Mouse (Mus musculus) limb, embryonic 11.5 days (tissue): Measurements from ENCODE around the gene Mtmr11. TPM values are rescaled to one million over a fixed set of nuclear protein-coding genes. Genes with fewer than 3 reads are reported as not detected.

Experiments used
- ATAC-seq: fragments of 200-750 bp; cut with Nextera tagmentation; 2 replicates; pipeline ENCODE4 v1.8.0; 2017; ENCODE audit warnings: low read depth; ENCODE audit not compliant: insufficient number of reproducible peaks, low FRiP score, low TSS enrichment
- DNase-seq: peaks from one replicate; pipeline ENCODE4 v3.0.0-alpha.2; 2015; ENCODE audit warnings: low spot score
- H3K27ac ChIP-seq: fragments of 300-500 bp; sonication (generic); replicated peaks from 2 replicates; pipeline ENCODE4 v1.5.1; 2014; ENCODE audit warnings: low read depth, mild to moderate bottlenecking, low read length
- H3K27me3 ChIP-seq: fragments of 300-500 bp; sonication (generic); 2 replicates; pipeline ENCODE4 v1.6.1; 2014; ENCODE audit warnings: mild to moderate bottlenecking, low read length, mixed read lengths; ENCODE audit not compliant: control insufficient read depth, insufficient read depth
- H3K36me3 ChIP-seq: fragments of 300-500 bp; sonication (generic); 2 replicates; pipeline ENCODE4 v1.6.1; 2014; ENCODE audit warnings: mild to moderate bottlenecking, low read length, moderate library complexity, mixed read lengths; ENCODE audit not compliant: control insufficient read depth, insufficient read depth
- H3K4me1 ChIP-seq: fragments of 300-500 bp; sonication (generic); 2 replicates; pipeline ENCODE4 v1.6.1; 2014; ENCODE audit warnings: low read length, mixed read lengths; ENCODE audit not compliant: control insufficient read depth, insufficient read depth
- H3K4me2 ChIP-seq: fragments of 300-500 bp; sonication (generic); 2 replicates; pipeline ENCODE4 v1.6.1; 2014; ENCODE audit warnings: low read depth, mild to moderate bottlenecking, moderate library complexity; ENCODE audit not compliant: severe bottlenecking
- H3K4me3 ChIP-seq: fragments of 300-500 bp; sonication (generic); 2 replicates; pipeline ENCODE4 v1.5.1; 2014; ENCODE audit warnings: low read depth, low read length
- H3K9ac ChIP-seq: fragments of 300-500 bp; sonication (generic); 2 replicates; pipeline ENCODE4 v1.6.1; 2014; ENCODE audit warnings: mild to moderate bottlenecking, low read length
- H3K9me3 ChIP-seq: fragments of 300-500 bp; sonication (generic); 2 replicates; pipeline ENCODE4 v1.6.1; 2016; ENCODE audit warnings: low read length; ENCODE audit not compliant: control insufficient read depth
- WGBS: fragments of 180-500 bp; shearing (Covaris S2); extraction: QIAGEN DNeasy Blood & Tissue Kit; methylation state at CpG from one replicate; pipeline ENCODE4 v1.1.7; 2014; 5-methylcytosine and 5-hydroxymethylcytosine counted together
- polyA plus RNA-seq: library from polyadenylated mRNA; unstranded; fragments of >200 nt; fragmentation: Nextera tagmentation; extraction: Ambion mirVana; gene quantifications from 2 replicates; pipeline ENCODE4 v1.2.1, GENCODE M21; 2014

The Mtmr11 gene
- polyA plus RNA-seq, 1 experiment from 2014 or later: 22.7 TPM

- 82% methylated on average over 3 of the region's 3 CpGs for WGBS
- H3K4me1 ChIP-seq: no peaks in the 10 kb centered on the region
- no peak for ATAC-seq
These were observed 26.8 kb upstream of the Mtmr11 start for GRCm38 (mm10) chr3:96135011-96135410.

GRCm38 (mm10) chr3:96147950-96148349 is 13.9 kb upstream of the Mtmr11 start:
- Histone ChIP-seq H3K9ac (no peak overlapping the region), H3K27ac (no peak overlapping the region), H3K4me3 (no peak overlapping the region), H3K4me2 (no peak overlapping the region), H3K9me3 (no peaks in the 10 kb centered on the region), H3K4me1 (no peaks in the 10 kb centered on the region), H3K36me3 (peaks cover 3% of the 10 kb centered on the region; the same call in 1 of the 2 replicates), H3K27me3 (no peaks in the 10 kb centered on the region)
- 29% methylated on average over 5 of the region's 5 CpGs for WGBS
- ATAC-seq: no peak
- DNase-seq: peak; percentile 42

More at GRCm38 (mm10) chr3:96135011-96135410, 26.8 kb upstream of the Mtmr11 start:
- H3K9me3 ChIP-seq: no peaks in the 10 kb centered on the region
- H3K4me2 ChIP-seq: no peak overlapping the region
- DNase-seq: no peak
- no peaks in the 10 kb centered on the region for H3K36me3 ChIP-seq
- no peaks in the 10 kb centered on the region for H3K27me3 ChIP-seq
- no peak overlapping the region for H3K9ac ChIP-seq
- no peak overlapping the region for H3K27ac ChIP-seq
- no peak overlapping the region for H3K4me3 ChIP-seq

DNA sequence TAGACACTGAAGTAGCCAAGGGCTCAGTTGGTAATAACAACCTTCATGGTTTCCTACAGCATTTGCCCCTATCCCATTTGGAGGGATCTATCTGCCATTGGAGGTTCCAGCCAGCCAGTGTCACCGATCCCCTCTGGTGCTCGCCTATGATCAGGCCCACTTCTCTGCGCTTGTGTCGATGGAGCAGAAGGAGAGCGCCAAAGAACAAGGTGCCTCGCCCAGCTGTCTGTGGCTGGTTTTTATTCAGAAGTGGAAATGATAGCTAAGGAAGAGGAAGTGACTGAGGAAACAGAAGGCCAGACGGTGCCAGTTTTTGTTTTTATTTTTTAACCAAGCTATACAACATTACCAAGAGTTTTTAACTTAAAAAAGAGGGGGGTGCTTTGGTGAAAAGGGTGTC is 10.0 kb upstream of the Mtmr11 start:
- no peak for ATAC-seq

DNA sequence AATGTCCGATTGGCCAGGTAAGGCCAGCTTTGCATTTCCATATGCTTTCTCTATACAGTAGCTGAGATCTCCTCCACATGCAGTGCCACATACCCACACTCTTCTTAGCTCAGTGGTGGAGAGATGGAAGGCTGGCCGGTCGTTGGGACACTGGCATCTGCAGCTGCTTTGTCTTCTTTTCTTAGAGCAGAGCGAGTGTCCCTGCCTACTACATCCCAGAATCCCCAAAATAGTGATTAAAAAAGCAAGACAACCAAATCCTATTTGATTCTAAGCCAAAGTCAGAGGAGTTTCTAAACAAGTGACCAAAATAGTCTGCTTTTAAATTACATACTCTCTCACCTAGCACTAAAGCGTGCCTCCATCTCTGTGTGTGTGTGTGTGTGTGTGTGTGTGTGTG is 9.2 kb upstream of the Mtmr11 start:
- Histone ChIP-seq H3K27me3 (no peaks in the 10 kb centered on the region), H3K36me3 (peaks cover 14% of the 10 kb centered on the region; the same call in 1 of the 2 replicates), H3K9me3 (no peaks in the 10 kb centered on the region), H3K4me2 (no peak overlapping the region), H3K4me1 (no peaks in the 10 kb centered on the region), H3K9ac (no peak overlapping the region), H3K27ac (no peak overlapping the region), H3K4me3 (no peak overlapping the region)
- WGBS: 96% methylated on average over 5 of the region's 5 CpGs
- ATAC-seq: no peak
- DNase-seq: no peak

More for the DNA sequence above, 10.0 kb upstream of the Mtmr11 start:
- H3K4me2 ChIP-seq: no peak overlapping the region
- H3K4me1 ChIP-seq: no peaks in the 10 kb centered on the region
- no peak for DNase-seq
- no peaks in the 10 kb centered on the region for H3K9me3 ChIP-seq
- no peaks in the 10 kb centered on the region for H3K27me3 ChIP-seq
- no peak overlapping the region for H3K27ac ChIP-seq
- no peak overlapping the region for H3K4me3 ChIP-seq
- H3K36me3 ChIP-seq: peaks cover 14% of the 10 kb centered on the region; the same call in 1 of the 2 replicates
- no peak overlapping the region for H3K9ac ChIP-seq
- WGBS: 91% methylated on average over 7 of the region's 7 CpGs

GRCm38 (mm10) chr3:96155501-96155900 is 6.3 kb upstream of the Mtmr11 start:
- peaks cover 14% of the 10 kb centered on the region; the same call in 1 of the 2 replicates for H3K36me3 ChIP-seq
- ATAC-seq: no peak
- peaks cover 6% of the 10 kb centered on the region; the same call in 1 of the 2 replicates for H3K4me1 ChIP-seq
- H3K27me3 ChIP-seq: no peaks in the 10 kb centered on the region
- H3K9ac ChIP-seq: no peak overlapping the region
- H3K4me2 ChIP-seq: no peak overlapping the region
- no peaks in the 10 kb centered on the region for H3K9me3 ChIP-seq
- no peak for DNase-seq
- 81% methylated on average over 8 of the region's 8 CpGs for WGBS
- no peak overlapping the region for H3K4me3 ChIP-seq
- H3K27ac ChIP-seq: no peak overlapping the region

GRCm38 (mm10) chr3:96159820-96160219 is 2.0 kb upstream of the Mtmr11 start:
- Histone ChIP-seq H3K27ac (peak overlapping the region; percentile 72; the same call in 1 of the 2 replicates), H3K36me3 (peaks cover 5% of the 10 kb centered on the region; the same call in 1 of the 2 replicates), H3K9me3 (no peaks in the 10 kb centered on the region), H3K4me3 (no peak overlapping the region), H3K4me1 (peaks cover 12% of the 10 kb centered on the region; the same call in 1 of the 2 replicates), H3K4me2 (no peak overlapping the region), H3K27me3 (no peaks in the 10 kb centered on the region), H3K9ac (no peak overlapping the region)
- WGBS: 83% methylated on average over 4 of the region's 4 CpGs
- ATAC-seq: no peak
- DNase-seq: no peak

- ATAC-seq (no peak), DNase-seq (peak; percentile 30)
- Histone ChIP-seq H3K4me2 (peak overlapping the region; percentile 26), H3K27me3 (no peaks in the 10 kb centered on the region), H3K9ac (peak overlapping the region; percentile 19; the same call in 1 of the 2 replicates), H3K36me3 (0 out of 2 replicates have a peak, but pooled peaks cover 5% of the 10 kb centered on the region), H3K9me3 (no peaks in the 10 kb centered on the region), H3K27ac (peak overlapping the region; percentile 72), H3K4me1 (peaks cover 12% of the 10 kb centered on the region; the same call in 1 of the 2 replicates), H3K4me3 (no peak overlapping the region)
- 52% methylated on average over 4 of the region's 4 CpGs for WGBS
These were observed 1.5 kb upstream of the Mtmr11 start for GRCm38 (mm10) chr3:96160222-96160802.

GRCm38 (mm10) chr3:96160803-96161516 is 844 bp upstream of the Mtmr11 start:
- 0 out of 2 replicates have a peak, but pooled peaks cover 2% of the 10 kb centered on the region for H3K36me3 ChIP-seq
- H3K4me1 ChIP-seq: peaks cover 12% of the 10 kb centered on the region; the same call in 1 of the 2 replicates
- ATAC-seq (peak; percentile 77), DNase-seq (peak; percentile 76)
- no peaks in the 10 kb centered on the region for H3K9me3 ChIP-seq
- no peaks in the 10 kb centered on the region for H3K27me3 ChIP-seq
- 1% methylated on average over 12 of the region's 12 CpGs for WGBS
- peak overlapping the region; percentile 2; the same call in 1 of the 2 replicates for H3K9ac ChIP-seq
- peak overlapping the region; percentile 72 for H3K27ac ChIP-seq
- H3K4me2 ChIP-seq: peak overlapping the region; percentile 73
- H3K4me3 ChIP-seq: peak overlapping the region; percentile 42
